Mouse (Mus musculus): ENCODE measurements at regions not wholly inside any gene's neighbourhood (a gene's known extent, or its start where the extent isn't known, plus 50 kb on each side); places are given as distances from the start of the nearest gene placed in this dataset.

- DNase-seq = no peak
Measured at GRCm38 (mm10) chr11:24226755-24227154, 148.9 kb downstream of the Bcl11a start.

GRCm38 (mm10) chr11:24233376-24233775 lies 155.5 kb downstream of the Bcl11a start:
- no peak for DNase-seq

GRCm38 (mm10) chr11:24233821-24234220 lies 156.0 kb downstream of the Bcl11a start:
- DNase-seq = no peak

DNA sequence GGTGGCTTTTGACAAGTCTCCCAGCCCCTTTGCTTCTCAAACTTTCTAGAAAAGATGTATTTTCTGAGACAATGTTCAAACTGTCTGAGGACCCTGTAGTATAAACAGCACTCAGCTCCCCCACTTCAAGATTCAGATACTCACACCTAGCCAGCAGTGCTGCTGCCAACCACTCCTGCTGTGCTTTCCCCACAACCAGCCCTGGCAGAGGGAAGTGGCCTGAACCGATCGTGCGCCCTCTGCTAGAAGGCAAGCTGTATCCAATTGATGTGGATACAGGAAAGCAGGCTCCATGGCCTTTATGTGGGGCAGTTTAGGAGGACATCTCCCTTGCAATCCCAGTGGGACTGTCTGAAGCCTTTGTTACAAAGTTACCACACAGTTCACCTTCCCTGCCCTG lies 156.6 kb downstream of the Bcl11a start:
- peak in 1 of 2 experiments; percentile 17 for DNase-seq

- no peak for DNase-seq
Measured at GRCm38 (mm10) chr11:24235326-24235725, 157.5 kb downstream of the Bcl11a start.

GRCm38 (mm10) chr11:24239631-24240030 lies 161.8 kb downstream of the Bcl11a start:
- no peak for DNase-seq

DNA sequence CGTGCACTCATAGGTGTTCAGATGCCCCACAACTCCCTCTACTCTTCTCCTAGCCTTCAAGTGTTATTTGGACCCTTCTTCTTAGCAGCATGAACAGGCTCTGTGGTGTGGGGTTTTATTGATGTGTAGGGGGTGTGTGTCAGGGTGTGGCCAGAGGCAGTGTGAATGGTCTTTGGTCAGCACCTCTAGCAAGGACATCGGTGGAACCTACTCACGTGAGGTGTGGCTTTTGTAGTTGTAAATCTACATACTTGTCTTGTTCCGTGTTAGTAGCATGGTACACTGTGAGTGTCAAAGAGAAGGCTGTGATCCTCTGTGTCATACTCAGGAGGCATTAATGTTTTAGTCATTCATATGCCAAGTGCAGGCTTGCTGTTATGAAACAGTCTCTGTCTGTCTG lies 164.2 kb downstream of the Bcl11a start:
- DNase-seq = no peak

GRCm38 (mm10) chr11:24242888-24243287 lies 165.0 kb downstream of the Bcl11a start:
- DNase-seq = no peak

GRCm38 (mm10) chr11:24245390-24245789 lies 167.5 kb downstream of the Bcl11a start:
- DNase-seq = no peak

DNA sequence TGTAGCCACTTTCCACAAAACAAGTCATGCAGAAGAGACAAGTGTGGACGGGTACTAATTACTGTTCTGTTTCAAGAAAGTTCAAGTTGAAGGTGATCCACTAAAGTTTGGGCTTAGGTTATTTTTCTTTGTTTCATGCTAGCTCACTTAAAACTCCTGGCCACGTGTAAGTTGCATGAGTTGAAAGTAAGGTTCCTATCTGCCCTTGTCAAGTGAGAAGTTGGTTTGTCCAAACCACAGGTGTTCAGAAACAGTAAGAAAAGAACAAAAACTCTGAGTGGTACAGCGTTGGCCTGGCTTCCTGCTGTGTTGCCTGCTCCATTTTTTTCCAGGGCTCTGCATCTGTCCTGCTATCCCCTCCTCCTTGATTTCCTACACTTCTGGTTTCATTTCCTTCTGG lies 168.5 kb downstream of the Bcl11a start:
- DNase-seq = no peak

DNA sequence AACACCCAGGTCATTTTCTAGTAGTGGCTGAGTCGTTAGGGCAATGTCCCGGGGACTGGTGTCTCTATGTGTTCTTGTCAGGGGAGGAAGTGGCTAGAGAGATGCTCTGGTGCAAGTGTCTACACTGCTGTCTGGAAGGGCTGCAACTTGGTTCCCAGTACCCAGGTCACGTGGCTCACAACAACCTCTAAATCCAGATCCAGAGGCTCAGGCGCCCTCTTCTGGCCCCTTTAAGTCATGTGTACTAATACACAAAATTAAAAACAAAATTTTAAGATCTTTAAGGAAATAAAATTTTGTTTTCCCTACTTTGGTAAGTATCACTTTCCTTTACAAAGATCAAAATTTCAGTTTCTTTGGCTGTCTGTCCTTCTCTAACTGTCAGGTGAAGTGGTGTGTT lies 169.4 kb downstream of the Bcl11a start:
- no peak for DNase-seq

GRCm38 (mm10) chr11:24251516-24251915 lies 173.7 kb downstream of the Bcl11a start:
- no peak for DNase-seq

- DNase-seq = no peak
Measured at GRCm38 (mm10) chr11:24255201-24256060, 177.6 kb downstream of the Bcl11a start.

GRCm38 (mm10) chr11:24257741-24258140 lies 179.9 kb downstream of the Bcl11a start:
- DNase-seq = no peak

DNA sequence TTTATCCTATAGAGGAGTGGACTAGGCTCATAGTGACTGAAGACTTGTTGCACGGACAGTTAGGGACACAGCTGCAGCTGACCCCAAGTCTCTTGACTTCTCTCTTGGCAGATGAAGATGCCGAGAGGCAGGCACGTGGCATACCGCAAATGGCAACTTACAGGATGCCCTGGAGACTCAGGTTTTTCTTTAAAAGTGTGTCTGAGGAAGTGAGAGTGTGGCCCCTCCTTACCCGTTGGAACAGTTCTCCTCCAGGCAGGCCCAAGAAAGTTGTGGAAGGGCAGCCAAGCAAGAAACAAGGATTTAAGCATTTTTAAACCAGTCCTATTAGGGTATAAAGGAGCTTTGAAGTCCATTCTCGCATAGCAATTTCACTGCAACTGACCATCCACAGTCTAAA lies 180.5 kb downstream of the Bcl11a start:
- DNase-seq = no peak

DNA sequence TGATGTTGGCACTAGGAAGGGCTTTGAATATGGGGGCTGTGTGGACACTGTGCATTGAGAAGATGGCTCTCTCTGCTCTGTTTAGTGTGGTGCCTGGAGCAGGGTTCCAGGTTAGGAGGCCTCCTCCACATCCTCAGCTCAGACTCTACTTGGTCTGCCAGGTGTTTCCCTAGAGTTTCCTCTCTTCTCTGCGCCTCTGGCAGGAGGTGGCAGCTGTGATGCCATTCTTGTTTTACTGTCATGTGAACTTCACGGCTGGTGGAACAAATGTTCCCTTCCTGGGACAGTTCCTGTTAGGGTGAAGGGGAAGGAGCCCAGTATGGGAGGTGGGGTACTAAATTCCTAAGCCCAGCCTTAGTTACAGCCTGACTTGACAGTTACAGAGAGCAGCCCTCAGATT lies 181.8 kb downstream of the Bcl11a start:
- DNase-seq = no peak

DNA sequence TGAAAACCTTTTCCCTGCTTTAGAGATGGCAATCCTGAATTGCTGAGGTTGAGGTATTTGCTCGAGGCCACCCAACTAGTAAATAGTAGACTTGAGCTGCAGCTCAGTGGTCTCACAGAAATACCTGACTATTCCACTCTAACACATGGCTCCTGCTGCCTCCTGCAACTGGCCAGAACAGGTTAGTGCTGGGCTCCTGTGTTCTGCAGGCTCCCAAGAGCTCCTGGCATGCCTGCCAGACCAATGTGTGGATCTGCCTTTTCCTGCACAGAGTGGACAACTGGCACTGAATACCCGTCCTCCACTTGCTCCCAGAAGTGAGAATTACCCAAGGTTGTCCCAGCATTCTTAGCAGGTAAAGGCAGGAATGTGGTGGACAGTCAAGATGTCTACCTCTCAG lies 191.2 kb downstream of the Bcl11a start:
- no peak for DNase-seq

GRCm38 (mm10) chr11:24281628-24282027 lies 203.8 kb downstream of the Bcl11a start:
- no peak for DNase-seq

- no peak for DNase-seq
Measured at GRCm38 (mm10) chr11:24282556-24282955, 204.7 kb downstream of the Bcl11a start.

GRCm38 (mm10) chr11:24286129-24287108 lies 208.6 kb downstream of the Bcl11a start:
- no peak for DNase-seq

DNA sequence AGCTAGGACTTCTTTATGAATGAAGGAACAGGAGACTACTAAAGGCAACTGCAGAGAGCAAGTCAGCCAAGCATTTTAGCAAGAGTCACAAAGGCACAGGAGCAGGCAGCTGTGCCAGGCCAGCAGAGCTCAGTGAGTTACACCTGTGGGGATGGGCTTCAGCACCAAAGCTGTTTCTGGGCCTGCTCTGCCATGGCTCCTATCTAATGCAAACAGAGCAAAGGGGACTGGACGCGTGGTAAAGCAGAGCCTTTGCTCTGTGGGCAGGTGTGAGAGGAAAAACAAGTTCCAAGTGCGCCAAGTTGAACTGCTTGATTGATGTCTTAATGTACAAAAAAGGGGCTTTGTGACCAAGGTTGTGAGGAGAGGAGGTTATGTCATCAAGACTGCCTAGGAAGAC lies 215.4 kb downstream of the Bcl11a start:
- no peak for DNase-seq

DNA sequence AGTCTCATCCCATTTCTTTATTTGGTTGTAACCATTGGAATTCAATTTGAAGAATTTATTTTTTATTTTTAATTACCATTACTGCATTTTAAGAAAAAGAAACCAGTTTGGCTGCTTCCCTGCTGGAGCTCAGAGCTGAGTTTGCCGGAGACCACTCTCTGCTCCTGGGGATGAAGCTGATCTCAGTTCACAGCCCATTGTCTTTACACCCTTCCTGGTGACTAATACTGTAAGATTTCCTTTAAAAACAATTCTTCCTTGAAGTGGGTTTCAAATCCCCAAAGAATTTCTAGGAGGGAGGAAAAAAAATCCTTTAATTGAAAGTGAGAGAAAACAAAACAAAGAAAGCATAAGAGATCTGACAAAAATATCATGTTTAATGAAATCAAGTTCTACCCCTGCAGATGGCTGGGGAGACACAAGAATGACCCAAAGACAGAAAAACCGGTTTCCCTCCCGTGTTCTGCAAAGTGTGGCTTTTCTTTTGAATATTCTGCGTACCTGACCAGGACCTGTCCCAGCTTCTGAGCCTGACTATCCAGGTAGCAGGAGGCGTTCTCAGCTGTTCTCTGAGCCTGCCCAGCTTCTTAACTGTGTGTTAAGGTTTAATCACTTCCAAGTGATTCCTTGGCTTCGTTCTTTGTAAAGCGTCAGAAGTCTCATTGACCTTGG lies 216.1 kb downstream of the Bcl11a start:
- DNase-seq = no peak

All from cerebellum, postnatal 25 days (tissue).